Mouse (Mus musculus): ENCODE data around the gene Flvcr1. TPM values are rescaled to one million over a fixed set of nuclear protein-coding genes. Genes with fewer than 3 reads are reported as not detected.

The Flvcr1 gene
- polyA plus RNA-seq, 1 experiment from 2014 or later = 11.8 TPM

DNA sequence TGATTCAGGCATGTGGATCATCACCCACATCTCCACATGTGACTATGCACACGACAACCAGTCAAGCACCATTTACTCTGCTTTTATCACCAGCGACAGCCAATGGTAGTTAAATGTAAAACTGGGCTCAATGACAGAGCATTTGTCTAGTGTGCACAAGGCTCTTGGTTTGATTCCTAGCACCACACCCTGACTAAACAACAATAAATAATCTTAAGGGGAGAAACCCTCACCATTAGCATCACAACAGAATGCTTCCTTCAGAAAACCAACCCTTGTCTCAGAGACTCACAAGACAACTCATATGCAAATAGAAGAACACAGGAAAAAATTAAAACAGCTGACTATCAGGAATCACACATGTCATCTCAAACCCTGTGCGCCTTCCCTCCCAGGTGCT, 11.7 kb downstream of the Flvcr1 start:
- Histone ChIP-seq H3K4me1 (replicated peaks; ENCODE audit: control insufficient read depth, insufficient read depth, low read length) (no peaks in the 10 kb centered on the region), H3K9me3 (ENCODE audit: control insufficient read depth, low read length) (no peaks in the 10 kb centered on the region), H3K4me3 (ENCODE audit: low read depth, low read length) (no peak overlapping the region), H3K4me2 (no peak overlapping the region), H3K36me3 (ENCODE audit: control insufficient read depth, insufficient read depth, low read length) (peaks cover 18% of the 10 kb centered on the region), H3K27ac (ENCODE audit: low read depth, low read length) (no peak overlapping the region), H3K27me3 (replicated peaks; ENCODE audit: control insufficient read depth, insufficient read depth, low read length) (no peaks in the 10 kb centered on the region), H3K9ac (ENCODE audit: low read depth, low read length) (no peak overlapping the region)
- no peak for DNase-seq (ENCODE audit: low spot score)
- ATAC-seq (replicated peaks; ENCODE audit: low FRiP score) = no peak
- whole genome bisulfite sequencing = 91% methylated on average over 3 of the region's 3 CpGs

DNA sequence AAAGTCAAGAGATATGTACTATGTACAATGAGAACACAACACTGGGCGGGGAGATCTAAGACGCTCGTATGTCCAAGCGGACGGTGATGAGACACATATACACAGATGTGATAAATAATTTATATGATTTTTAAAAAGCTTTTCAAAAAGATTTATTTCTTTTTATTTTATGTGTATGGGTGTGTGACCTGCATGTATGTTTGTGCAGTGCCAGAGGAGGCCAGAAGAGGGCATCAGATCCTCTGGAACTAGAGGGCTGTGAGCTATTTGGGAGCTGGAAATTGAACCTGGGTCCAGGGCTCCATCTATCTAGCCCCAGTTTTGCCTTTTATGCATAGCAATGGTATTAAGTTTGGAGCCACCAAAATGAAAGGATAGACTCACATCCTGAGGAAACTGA, 17.3 kb downstream of the Flvcr1 start:
- Histone ChIP-seq H3K27ac (ENCODE audit: low read depth, low read length) (no peak overlapping the region), H3K4me2 (no peak overlapping the region), H3K9ac (ENCODE audit: low read depth, low read length) (no peak overlapping the region), H3K27me3 (replicated peaks; ENCODE audit: control insufficient read depth, insufficient read depth, low read length) (no peaks in the 10 kb centered on the region), H3K4me3 (ENCODE audit: low read depth, low read length) (no peak overlapping the region), H3K9me3 (ENCODE audit: control insufficient read depth, low read length) (no peaks in the 10 kb centered on the region), H3K36me3 (ENCODE audit: control insufficient read depth, insufficient read depth, low read length) (peaks cover 27% of the 10 kb centered on the region; the same call in 1 of the 2 replicates), H3K4me1 (replicated peaks; ENCODE audit: control insufficient read depth, insufficient read depth, low read length) (no peaks in the 10 kb centered on the region)
- WGBS = 98% methylated on average over 5 of the region's 5 CpGs
- ATAC-seq (replicated peaks; ENCODE audit: low FRiP score) (no peak), DNase-seq (ENCODE audit: low spot score) (no peak)

DNA sequence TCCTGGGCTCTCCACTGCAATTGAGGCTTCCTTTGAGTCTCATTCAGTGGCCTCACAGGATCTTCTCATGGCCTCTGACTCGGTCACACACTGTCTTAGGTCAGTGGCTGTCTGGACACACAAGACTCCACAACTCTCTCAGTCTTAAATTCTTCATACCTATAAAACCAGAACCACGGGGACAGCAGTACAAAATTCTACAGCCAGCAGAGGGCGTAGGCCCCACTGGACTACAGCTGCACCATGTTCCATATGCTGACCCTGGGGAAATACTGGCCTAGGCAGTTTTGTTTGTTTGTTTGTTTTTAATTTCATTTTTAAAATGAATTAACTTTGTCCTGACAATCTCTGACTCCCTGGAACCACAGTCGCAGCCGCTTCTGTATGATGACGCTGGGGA, 23.8 kb downstream of the Flvcr1 start:
- Histone ChIP-seq H3K4me1 (replicated peaks; ENCODE audit: control insufficient read depth, insufficient read depth, low read length) (no peaks in the 10 kb centered on the region), H3K9me3 (ENCODE audit: control insufficient read depth, low read length) (peaks cover 3% of the 10 kb centered on the region; the same call in 1 of the 2 replicates), H3K4me2 (no peak overlapping the region), H3K27me3 (replicated peaks; ENCODE audit: control insufficient read depth, insufficient read depth, low read length) (no peaks in the 10 kb centered on the region), H3K27ac (ENCODE audit: low read depth, low read length) (no peak overlapping the region), H3K4me3 (ENCODE audit: low read depth, low read length) (no peak overlapping the region), H3K36me3 (ENCODE audit: control insufficient read depth, insufficient read depth, low read length) (peaks cover 3% of the 10 kb centered on the region; the same call in 1 of the 2 replicates), H3K9ac (ENCODE audit: low read depth, low read length) (no peak overlapping the region)
- ATAC-seq (replicated peaks; ENCODE audit: low FRiP score) (no peak), DNase-seq (ENCODE audit: low spot score) (no peak)
- WGBS = 60% methylated on average over 6 of the region's 6 CpGs

DNA sequence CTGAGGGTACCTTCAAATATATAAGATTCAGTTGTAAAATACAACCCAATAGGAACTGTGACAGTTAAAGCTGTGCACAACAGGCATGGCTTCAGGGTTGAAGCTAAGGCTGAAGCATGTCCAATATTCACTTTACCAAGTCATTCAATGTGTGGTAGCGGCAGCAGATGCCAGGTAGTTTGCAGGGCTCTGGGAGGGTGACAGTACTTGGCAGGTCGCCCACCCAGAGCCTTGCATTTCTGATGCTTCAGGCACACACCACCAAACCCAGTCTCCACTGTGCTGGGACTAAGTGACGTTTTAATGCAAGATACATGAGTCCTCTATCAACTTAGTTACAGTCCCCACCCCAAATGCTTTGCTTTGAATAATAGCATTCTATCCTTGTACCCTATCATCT, 25.3 kb downstream of the Flvcr1 start:
- Histone ChIP-seq H3K4me3 (ENCODE audit: low read depth, low read length) (no peak overlapping the region), H3K27me3 (replicated peaks; ENCODE audit: control insufficient read depth, insufficient read depth, low read length) (no peaks in the 10 kb centered on the region), H3K4me1 (replicated peaks; ENCODE audit: control insufficient read depth, insufficient read depth, low read length) (no peaks in the 10 kb centered on the region), H3K4me2 (no peak overlapping the region), H3K9ac (ENCODE audit: low read depth, low read length) (no peak overlapping the region), H3K9me3 (ENCODE audit: control insufficient read depth, low read length) (peaks cover 3% of the 10 kb centered on the region; the same call in 1 of the 2 replicates), H3K36me3 (ENCODE audit: control insufficient read depth, insufficient read depth, low read length) (no peaks in the 10 kb centered on the region), H3K27ac (ENCODE audit: low read depth, low read length) (no peak overlapping the region)
- no peak for DNase-seq (ENCODE audit: low spot score)
- WGBS = 80% methylated on average over 3 of the region's 3 CpGs
- ATAC-seq (replicated peaks; ENCODE audit: low FRiP score) = no peak

DNA sequence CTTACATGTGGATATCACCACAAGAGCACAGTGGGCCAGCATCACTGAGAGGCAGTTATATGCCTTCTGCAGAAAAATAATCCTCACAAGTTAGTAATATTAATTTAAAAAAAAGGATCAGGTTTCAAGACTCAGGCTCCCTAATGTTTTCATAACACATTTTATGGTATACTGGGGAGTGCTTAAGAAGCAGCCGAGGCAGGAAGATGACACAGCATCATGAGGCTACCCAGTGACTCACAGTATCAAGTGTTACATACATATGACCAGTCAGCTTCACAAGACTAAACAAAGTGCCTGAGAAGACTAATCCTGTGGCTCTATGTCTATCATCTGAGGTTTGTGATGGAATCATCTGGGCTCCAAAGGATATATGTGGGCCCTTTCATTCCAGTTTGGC, 27.9 kb downstream of the Flvcr1 start:
- Histone ChIP-seq H3K4me2 (no peak overlapping the region), H3K9ac (ENCODE audit: low read depth, low read length) (no peak overlapping the region), H3K27me3 (replicated peaks; ENCODE audit: control insufficient read depth, insufficient read depth, low read length) (no peaks in the 10 kb centered on the region), H3K27ac (ENCODE audit: low read depth, low read length) (no peak overlapping the region), H3K4me1 (replicated peaks; ENCODE audit: control insufficient read depth, insufficient read depth, low read length) (no peaks in the 10 kb centered on the region), H3K9me3 (ENCODE audit: control insufficient read depth, low read length) (peaks cover 3% of the 10 kb centered on the region; the same call in 1 of the 2 replicates), H3K4me3 (ENCODE audit: low read depth, low read length) (no peak overlapping the region), H3K36me3 (ENCODE audit: control insufficient read depth, insufficient read depth, low read length) (no peaks in the 10 kb centered on the region)
- no peak for ATAC-seq (replicated peaks; ENCODE audit: low FRiP score)
- no peak for DNase-seq (ENCODE audit: low spot score)
- WGBS = 77% methylated on average over 1 of the region's 1 CpGs

DNA sequence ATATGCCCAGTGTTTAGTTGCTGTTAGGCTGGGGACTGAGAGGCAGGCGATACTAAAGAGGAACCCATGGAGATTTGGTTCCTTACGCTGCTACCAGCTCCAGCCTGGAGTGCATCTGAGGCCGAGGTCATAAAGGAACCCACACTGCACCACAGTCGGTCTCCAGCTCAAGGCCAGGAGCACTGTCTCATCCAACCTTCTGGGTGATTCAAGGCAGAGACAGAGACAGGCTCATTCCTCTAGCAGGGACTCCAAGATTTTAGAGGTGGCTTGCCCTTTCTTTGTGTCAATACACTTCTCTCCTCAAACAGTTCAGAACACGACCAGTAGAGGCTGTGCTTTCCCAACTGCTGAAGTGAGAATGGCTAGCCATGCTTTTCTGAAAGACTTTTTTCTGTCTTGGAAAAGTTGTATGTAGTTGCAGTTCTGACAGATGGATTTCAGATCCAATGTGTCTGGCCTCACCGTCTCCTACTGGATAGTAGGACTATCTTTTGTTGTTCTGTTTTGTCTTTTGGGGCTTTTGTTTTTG, 29.5 kb downstream of the Flvcr1 start:
- H3K4me2 ChIP-seq = no peak overlapping the region
- H3K9ac ChIP-seq (ENCODE audit: low read depth, low read length) = no peak overlapping the region
- H3K9me3 ChIP-seq (ENCODE audit: control insufficient read depth, low read length) = peaks cover 3% of the 10 kb centered on the region; the same call in 1 of the 2 replicates
- H3K36me3 ChIP-seq (ENCODE audit: control insufficient read depth, insufficient read depth, low read length) = no peaks in the 10 kb centered on the region
- no peak overlapping the region for H3K4me3 ChIP-seq (ENCODE audit: low read depth, low read length)
- peak; percentile 15 for DNase-seq (ENCODE audit: low spot score)
- H3K27ac ChIP-seq (ENCODE audit: low read depth, low read length) = no peak overlapping the region
- no peak for ATAC-seq (replicated peaks; ENCODE audit: low FRiP score)
- H3K4me1 ChIP-seq (replicated peaks; ENCODE audit: control insufficient read depth, insufficient read depth, low read length) = no peaks in the 10 kb centered on the region
- WGBS = 71% methylated on average over 6 of the region's 6 CpGs
- H3K27me3 ChIP-seq (replicated peaks; ENCODE audit: control insufficient read depth, insufficient read depth, low read length) = no peaks in the 10 kb centered on the region

DNA sequence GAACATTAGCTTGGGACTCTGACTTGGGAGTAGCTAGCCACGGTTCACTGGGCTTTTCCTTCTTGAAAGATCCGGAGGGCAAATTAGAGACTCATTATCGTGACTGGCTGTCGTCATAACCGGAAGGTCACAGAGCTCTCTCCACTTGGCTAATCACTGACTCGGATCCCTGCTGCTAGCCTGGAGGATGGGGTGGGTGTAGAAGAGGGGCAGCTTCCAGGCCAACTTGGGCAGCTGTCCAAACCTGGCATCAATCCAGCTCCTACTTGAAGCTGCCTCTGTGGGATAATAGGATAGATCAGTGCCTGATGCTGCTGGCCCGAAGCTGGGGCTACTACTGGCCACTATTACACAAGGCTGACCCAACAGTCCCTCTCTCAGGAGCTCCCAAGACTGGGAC, 30.4 kb downstream of the Flvcr1 start:
- no peak for DNase-seq (ENCODE audit: low spot score)
- no peak overlapping the region for H3K4me3 ChIP-seq (ENCODE audit: low read depth, low read length)

DNA sequence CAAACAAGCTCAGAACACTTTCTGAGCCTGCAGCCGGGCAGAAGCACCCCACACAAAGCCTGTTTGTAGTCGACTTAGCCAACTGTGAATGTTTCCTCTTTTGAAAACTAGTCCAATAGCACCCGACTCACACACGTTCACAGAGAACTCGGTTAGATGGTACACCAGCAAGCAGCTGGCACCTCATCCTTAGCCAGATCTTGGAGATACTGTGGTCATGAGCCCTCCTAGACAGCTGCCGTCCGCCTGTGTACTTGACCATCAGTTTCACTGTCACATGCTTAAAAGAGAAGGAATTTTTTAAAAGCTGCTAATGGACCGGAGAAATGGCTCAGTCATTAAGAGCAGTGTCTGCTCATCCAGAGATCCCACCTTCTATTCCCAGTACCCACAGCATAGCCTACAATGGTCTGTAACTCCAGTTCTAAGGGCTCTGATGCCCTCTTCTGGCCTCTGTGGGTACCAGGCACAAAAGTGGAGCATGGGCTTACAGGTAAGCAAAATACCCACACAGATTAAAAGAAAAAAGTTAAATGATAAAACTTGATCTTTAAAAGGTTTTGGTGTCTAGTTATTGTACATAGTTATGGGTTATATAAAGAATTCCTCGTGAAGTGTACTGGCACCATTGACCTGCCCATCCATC, 36.4 kb downstream of the Flvcr1 start:
- H3K4me3 ChIP-seq (ENCODE audit: low read depth, low read length) = no peak overlapping the region
- no peak for ATAC-seq (replicated peaks; ENCODE audit: low FRiP score)
- no peaks in the 10 kb centered on the region for H3K27me3 ChIP-seq (replicated peaks; ENCODE audit: control insufficient read depth, insufficient read depth, low read length)

More for the DNA sequence above, 30.4 kb downstream of the Flvcr1 start:
- no peak overlapping the region for H3K27ac ChIP-seq (ENCODE audit: low read depth, low read length)
- no peak for ATAC-seq (replicated peaks; ENCODE audit: low FRiP score)
- H3K4me1 ChIP-seq (replicated peaks; ENCODE audit: control insufficient read depth, insufficient read depth, low read length) = no peaks in the 10 kb centered on the region
- no peak overlapping the region for H3K9ac ChIP-seq (ENCODE audit: low read depth, low read length)
- WGBS = 79% methylated on average over 7 of the region's 7 CpGs
- H3K27me3 ChIP-seq (replicated peaks; ENCODE audit: control insufficient read depth, insufficient read depth, low read length) = no peaks in the 10 kb centered on the region
- no peaks in the 10 kb centered on the region for H3K36me3 ChIP-seq (ENCODE audit: control insufficient read depth, insufficient read depth, low read length)
- H3K9me3 ChIP-seq (ENCODE audit: control insufficient read depth, low read length) = peaks cover 3% of the 10 kb centered on the region; the same call in 1 of the 2 replicates
- H3K4me2 ChIP-seq = no peak overlapping the region

DNA sequence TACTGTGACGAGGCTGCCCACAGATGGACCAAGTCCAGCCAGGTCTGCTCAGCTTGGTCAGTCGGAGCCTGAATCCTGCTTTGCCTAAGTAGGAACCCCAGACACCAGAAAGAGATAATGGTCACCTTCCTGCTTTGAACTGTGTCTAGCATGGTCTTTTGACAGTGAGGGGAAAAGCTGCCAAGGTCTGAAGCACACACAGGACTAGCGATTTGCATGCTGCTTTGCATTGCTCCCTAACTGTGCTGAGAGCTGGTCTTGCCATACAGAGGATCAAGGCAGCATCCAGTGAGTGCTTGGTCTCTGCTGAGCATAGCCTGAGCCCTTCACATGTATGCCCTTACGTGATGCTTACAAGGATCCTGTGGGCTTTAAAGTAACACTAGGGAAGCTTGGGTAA, 44.5 kb downstream of the Flvcr1 start:
- no peak overlapping the region for H3K4me2 ChIP-seq
- no peak overlapping the region for H3K27ac ChIP-seq (ENCODE audit: low read depth, low read length)
- ATAC-seq (replicated peaks; ENCODE audit: low FRiP score) (no peak), DNase-seq (ENCODE audit: low spot score) (no peak)
- H3K36me3 ChIP-seq (ENCODE audit: control insufficient read depth, insufficient read depth, low read length) = no peaks in the 10 kb centered on the region
- H3K9me3 ChIP-seq (ENCODE audit: control insufficient read depth, low read length) = no peaks in the 10 kb centered on the region
- H3K4me1 ChIP-seq (replicated peaks; ENCODE audit: control insufficient read depth, insufficient read depth, low read length) = 0 out of 2 replicates have a peak, but pooled peaks cover 2% of the 10 kb centered on the region
- no peak overlapping the region for H3K4me3 ChIP-seq (ENCODE audit: low read depth, low read length)
- no peak overlapping the region for H3K9ac ChIP-seq (ENCODE audit: low read depth, low read length)
- 77% methylated on average over 4 of the region's 4 CpGs for WGBS
- H3K27me3 ChIP-seq (replicated peaks; ENCODE audit: control insufficient read depth, insufficient read depth, low read length) = peaks cover 42% of the 10 kb centered on the region

More for the DNA sequence above, 36.4 kb downstream of the Flvcr1 start:
- H3K9ac ChIP-seq (ENCODE audit: low read depth, low read length) = no peak overlapping the region
- no peaks in the 10 kb centered on the region for H3K4me1 ChIP-seq (replicated peaks; ENCODE audit: control insufficient read depth, insufficient read depth, low read length)
- no peaks in the 10 kb centered on the region for H3K36me3 ChIP-seq (ENCODE audit: control insufficient read depth, insufficient read depth, low read length)
- H3K4me2 ChIP-seq = no peak overlapping the region
- no peak for DNase-seq (ENCODE audit: low spot score)
- no peaks in the 10 kb centered on the region for H3K9me3 ChIP-seq (ENCODE audit: control insufficient read depth, low read length)
- H3K27ac ChIP-seq (ENCODE audit: low read depth, low read length) = no peak overlapping the region
- 74% methylated on average over 9 of the region's 9 CpGs for WGBS
